Mouse (Mus musculus) ovary, postnatal 36 days (tissue): Measurements from ENCODE around the gene Armh1.
"Not testable (repeated sequence)": the region's sequence is repeated elsewhere in the genome, so short reads cannot be mapped to it uniquely, and the experiment has no call there.

Source experiments
- DNase-seq: peaks from one replicate; pipeline ENCODE4 v3.0.0; 2022; ENCODE audit warnings: low spot score, mixed read lengths

Armh1 gene

DNA sequence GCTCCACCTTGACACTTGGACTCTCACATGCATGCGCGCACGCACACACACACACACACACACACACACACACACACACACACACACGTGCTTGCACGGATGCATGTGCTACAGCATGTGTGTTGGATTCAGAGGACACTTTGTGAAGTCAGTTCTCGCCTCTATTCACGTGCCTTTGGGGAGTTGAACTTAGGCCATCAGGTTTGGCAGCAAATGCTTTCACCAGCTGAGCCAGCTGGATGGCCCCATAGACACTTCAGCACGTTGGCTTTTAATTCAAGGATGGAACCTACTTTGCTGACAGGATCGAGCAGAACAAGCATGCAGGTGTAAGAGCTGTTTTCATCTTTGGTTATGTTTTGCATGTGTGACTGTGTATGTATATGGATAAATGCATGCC lies 30.1 kb downstream of the Armh1 start:
- DNase-seq, result no peak

DNA sequence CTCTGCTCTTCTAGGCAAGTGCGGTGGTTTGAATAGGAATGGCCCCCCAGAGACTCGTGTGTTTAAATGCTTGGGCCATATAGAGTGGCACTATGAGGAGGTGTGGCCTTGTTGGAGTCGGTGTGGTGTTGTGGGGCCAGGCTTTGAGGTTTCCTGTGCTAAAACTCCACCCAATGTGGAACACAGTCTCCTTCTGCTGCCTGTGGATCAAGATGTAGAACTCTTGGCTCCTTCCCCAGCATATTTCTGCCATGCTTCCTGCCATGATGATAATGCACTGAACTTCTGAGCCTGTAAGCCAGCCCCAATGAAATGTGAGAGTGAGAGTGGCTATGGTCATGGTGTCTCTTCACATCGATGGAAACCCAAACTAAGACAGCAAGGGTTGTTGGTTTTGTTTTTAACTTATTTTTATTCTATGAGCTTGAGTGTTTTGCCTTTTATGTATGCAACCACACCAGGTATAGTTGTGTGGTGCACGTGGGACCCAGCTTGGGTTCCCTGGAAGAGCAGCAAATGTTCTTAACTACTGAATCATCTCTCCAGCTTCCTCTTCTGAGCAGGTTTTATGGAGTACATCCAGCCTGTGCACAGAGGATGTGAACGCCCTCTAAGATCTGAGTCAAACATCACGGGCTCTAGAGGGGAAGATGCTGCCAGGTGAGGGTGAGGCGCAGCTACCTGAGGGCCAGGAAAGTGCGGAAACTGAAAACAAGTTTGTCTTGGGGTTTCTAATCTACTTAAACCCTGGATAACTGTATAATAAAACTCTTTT lies 31.0 kb downstream of the Armh1 start:
- DNase-seq, result no peak

DNA sequence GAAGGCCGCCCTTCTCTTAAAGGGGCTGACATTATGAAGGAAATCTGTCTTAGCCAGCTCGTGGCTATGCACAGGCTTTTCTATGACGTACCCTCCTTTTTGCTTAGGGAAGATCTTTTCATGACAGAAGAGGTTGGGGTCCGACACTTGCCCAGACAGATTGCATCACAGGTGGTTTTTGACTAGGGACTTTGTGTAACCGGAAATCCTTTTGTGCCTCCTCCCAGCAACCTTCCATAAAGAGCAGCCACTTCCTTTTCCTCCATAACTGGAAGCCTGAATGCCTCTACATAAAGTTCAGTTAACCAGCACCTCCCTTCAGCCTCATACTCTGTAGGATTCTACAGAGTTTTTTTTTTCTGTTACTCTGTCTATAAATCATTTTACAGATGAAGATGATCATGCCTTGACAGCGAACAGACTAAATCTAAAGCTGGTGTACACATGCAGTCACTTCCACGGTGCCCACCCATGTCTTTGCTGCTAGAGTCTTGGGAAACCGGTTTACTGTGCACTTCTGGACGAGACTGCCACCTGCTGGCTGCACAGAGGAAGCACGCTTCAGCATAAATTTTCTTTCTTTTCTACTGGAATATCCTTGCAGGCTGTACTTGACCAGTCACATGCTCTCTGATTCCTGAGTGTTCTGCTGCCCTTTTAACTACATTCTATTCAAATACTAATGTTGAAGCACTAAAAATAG lies 33.3 kb downstream of the Armh1 start:
- DNase-seq, result peak; percentile 51

DNA sequence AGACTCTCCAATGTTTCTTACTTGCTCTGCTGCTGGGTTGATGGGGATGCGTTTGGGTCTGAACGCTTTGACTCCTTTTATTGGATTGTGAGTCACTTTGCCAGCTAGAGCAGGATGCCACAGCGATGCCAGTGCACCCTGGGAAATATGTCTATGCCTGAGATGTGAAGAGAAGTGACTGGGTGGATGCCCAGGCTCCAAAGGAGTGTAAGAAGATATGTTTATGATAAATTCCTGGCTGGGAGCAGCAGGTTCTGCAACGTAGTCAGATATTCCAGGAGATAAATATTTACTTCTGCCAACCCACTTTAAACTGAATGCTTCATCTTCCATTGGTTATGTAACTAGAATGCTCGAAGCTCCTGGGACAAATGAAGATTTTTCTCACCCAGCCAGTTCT lies 34.9 kb downstream of the Armh1 start:
- no peak for DNase-seq

DNA sequence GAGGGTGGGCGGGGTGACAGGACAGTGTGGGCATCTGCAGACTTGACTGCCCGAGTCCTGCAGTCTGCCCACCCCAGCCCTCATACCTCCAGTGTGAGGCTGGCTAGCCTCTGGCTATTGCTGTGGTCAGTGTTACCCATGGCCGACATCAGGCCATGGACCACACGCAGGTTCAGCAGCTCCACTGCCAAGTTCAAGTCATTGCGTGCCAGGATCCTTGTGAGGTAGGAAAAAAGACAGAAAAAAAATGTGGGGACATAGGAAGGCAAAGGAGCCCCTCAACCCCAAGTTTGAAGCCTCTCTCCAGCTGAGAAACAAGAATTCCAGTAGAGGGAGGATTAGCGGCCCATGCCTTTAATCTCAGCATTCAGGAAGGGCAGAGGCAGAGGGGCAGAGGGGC lies 37.7 kb downstream of the Armh1 start:
- DNase-seq, result no peak

DNA sequence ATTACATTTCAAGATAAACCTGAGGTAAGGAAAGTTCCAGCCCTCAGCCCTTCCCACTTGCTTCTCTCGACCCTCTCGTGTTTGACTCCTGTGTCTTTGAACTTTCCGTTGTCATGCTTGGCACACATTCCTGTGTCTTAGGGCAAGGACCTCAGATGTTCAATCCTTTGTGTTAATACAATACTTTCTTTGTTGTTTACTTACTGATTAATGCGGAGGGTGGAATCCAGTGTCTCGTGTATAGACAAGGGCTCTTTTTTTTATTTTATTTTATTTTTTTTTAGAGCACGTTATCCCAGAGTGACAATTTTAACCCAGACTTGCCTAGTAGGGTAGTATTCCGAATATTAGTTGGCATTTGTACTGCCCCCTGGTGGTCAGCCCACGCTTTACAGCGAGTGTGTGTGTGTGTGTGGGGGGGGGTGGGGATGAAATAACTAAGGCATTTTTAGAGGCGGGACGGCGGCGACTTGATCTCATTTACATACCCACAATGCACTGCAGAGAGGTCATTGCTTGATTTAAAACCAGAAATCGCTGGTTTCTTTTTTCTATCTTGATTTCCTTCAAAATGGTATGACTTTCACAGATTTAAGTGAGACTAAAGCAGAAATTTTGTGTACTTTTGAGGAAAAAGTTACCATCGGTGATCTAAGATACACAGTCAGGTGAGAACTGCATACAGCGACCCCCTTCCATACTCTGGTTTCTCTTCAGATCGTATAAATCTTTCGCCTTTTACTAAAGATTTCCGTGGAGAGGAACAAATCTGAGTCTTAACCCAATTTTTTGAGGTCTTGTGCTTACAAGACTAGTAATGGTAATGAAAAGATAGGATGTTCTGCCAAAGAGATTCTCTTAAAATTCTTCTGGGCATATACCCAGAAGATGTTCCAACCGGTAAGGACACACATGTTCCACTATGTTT lies 41.5 kb downstream of the Armh1 start:
- peak; percentile 77 for DNase-seq

DNA sequence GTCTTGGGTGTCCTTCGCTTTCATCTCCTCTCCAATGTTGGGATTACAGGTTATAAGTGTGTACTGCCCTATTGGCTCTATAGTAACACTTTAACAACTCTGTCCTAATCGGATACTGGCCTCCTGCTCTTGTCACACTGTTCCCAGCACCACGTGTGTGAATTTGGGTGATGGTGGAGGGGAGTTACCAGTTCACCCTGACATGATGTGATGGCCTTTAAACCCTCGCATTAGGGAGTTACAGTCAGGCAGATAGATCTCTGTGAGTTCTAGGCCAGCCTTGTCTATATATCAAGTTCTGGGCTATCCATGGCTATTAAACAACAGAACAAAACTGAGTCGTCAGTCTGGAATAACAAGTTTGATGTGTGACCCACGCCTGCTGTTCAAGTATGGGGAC lies 42.3 kb downstream of the Armh1 start:
- DNase-seq, result no peak

DNA sequence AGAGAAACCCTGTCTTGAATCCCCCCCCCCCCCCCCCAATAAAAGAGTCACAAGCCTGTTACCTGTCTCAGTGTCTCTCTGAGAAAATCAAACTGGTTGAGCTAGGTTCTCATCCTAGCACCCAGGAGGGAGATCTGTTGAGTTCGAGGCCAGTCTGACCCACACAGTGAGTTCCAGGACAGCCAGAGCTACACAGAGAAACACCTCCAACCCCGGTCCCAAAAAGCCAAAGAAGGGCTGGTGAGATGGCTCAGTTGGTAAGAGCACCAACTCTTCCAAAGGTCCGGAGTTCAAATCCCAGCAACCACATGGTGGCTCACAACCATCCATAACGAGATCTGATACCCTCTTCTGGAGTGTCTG lies 49.0 kb downstream of the Armh1 start:
- no peak for DNase-seq

DNA sequence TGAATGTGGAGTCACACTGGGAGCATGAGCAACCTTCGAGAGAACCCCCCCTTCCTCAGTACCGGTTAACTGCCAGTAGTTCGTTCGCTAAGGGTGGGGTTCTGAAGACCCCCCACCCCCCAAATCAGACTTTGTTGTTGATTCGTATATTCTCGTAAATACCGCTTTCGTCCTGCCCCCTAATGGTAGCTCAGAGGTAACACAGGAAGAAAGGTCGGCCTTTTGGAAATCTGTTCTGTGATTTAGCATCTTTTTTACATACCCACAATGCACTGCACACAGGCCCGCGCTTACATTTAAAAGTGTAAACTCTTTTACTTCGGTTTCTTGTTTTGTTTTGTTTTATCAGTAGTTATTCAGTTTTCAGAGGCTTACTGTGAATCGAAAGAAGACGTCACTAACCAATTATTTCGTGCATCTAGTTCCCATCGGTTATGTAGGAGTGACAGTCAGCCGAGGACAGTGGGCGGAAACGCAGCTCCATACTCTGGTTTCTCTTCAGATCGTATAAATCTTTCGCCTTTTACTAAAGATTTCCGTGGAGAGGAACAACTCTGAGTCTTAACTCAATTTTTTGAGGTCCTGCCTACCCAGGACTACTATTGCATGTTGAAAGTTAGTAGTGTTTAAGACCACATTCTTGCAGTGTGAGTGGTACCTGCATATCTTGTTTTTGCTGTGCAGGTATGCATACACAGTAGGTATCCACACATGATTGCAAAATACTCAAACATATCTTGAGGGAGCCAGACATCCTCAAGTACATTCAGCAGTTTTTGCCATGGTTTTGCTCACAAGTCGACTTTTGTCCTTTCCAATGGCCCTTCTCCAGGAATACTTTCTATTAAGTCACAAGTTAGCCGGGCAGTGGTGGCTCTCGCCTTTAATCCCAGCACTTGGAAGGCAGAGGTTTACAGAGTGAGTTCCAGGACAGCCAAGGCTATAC lies 49.6 kb downstream of the Armh1 start:
- no peak for DNase-seq

DNA sequence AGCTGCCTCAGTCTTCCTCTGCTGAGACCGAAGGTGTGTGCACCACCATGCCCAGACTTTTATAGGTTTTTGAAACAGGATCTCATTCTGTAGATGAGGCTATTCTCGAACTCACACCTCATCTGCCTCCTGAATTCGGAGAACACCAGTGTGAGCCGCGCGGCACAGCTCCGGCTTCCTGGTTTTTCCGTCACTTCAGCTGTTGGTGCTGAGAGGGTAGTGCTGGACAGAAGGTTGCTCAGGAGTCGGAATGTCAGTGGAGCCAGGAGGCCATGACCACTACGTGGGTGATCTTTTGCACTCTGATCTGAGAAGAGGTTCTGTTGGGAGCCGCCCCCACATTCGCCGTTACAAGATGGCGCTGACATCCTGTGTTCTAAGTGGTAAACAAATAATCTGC lies 60.1 kb downstream of the Armh1 start:
- no peak for DNase-seq

DNA sequence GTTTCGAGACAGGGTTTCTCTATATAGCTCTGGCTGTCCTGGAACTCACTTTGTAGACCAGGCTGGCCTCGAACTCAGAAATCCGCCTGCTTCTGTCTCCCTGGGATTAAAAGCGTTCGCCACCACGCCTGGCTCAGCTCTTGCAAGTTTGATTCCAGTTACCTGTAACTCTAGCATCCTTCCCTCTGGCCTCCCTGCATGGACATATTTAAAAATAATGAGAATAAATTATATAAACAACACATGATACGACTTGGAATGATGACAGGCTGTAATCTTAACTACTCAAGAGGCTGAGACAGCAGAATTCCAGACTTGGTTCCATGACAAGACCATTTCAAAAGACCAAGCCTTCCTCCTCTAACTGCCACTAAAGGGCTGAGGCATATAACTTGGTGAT lies 61.3 kb downstream of the Armh1 start:
- DNase-seq, result no peak

DNA sequence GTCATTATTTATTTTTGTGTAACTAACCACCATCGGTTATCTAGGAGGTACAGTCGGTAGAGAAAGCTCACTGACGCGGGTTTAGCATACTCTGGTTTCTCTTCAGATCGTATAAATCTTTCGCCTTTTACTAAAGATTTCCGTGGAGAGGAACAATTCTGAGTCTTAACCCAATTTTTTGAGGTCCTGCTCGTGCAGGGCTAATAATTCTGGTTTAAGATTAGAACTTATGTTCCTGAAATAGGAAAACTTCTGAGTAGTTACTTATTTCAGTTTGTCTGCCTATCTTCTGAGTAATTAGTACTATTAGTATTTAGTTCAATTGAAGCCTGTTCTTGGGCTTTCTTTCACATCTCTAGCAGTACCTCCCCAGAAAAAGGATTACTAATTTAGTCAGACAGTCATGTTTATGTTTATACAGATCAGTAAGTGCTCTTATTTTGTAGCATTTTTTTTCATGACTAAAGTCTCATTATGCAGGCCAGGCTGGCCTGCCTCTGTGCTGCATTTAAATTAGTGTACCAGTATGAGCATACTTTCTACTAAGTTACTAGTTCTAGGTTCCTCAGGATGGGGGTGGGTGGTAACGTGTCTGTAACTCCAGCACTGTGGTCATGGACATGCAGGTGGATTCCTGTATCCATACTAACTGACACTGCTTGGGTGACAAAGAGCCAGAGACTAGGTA lies 61.9 kb downstream of the Armh1 start:
- DNase-seq, result no peak

DNA sequence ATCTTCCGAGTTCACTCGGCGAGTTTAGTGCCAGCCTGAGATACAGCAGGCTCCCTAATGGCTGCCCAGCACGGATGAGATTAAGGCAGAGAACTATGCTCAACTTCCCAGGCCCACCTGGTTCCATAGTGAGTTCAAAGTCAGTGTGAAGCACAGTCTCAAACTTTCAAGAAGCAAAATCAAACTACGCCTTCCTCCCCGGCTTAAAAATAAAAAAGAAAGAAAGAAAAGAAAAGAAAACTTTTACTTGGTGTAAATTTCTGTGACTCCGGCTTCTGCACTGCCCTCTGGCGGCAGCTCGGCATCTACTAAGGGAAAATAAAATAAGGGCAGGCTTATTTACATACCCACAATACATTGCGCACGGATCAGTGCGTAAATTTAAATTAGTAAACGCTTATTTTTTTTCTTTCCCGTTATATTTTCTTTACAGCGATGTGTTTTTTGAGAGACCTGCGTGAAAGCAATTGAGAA lies 62.5 kb downstream of the Armh1 start:
- peak; percentile 79 for DNase-seq

DNA sequence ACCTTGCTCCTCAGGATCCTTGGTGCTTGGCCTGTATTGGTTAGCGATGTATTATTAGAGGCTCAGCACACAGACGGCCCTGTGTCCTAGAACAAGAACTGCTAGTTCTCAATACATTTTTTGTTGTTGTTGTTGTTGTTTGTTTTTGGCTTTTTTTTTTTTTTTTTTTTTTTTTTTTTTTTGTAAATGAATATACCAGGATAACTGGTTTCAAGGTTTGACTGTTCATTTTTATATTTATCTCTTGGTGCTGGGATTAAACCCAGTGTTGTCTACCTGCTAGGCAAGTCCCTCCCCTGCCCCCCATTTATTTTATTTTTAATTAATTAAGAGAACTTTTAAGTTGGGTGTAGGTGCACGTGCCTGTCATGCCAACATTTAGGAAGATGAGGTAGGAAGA lies 63.0 kb downstream of the Armh1 start:
- DNase-seq, result no peak

DNA sequence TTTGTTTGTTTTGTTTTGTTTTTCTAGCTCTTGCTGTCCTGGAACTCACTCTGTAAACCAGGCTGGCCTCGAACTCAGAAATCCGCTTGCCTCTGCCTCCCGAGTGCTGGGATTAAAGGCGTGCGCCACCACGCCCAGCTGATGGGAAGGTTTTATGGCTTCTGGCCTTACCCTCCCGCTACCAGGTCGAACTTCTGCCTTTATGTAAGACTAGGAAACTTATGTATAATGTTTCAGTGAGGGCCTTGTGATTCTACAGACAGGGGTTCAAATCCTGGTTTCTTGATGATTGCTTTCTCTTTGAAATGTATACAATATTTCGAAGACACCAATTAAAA lies 69.2 kb downstream of the Armh1 start:
- not testable (repeated sequence) for DNase-seq

DNA sequence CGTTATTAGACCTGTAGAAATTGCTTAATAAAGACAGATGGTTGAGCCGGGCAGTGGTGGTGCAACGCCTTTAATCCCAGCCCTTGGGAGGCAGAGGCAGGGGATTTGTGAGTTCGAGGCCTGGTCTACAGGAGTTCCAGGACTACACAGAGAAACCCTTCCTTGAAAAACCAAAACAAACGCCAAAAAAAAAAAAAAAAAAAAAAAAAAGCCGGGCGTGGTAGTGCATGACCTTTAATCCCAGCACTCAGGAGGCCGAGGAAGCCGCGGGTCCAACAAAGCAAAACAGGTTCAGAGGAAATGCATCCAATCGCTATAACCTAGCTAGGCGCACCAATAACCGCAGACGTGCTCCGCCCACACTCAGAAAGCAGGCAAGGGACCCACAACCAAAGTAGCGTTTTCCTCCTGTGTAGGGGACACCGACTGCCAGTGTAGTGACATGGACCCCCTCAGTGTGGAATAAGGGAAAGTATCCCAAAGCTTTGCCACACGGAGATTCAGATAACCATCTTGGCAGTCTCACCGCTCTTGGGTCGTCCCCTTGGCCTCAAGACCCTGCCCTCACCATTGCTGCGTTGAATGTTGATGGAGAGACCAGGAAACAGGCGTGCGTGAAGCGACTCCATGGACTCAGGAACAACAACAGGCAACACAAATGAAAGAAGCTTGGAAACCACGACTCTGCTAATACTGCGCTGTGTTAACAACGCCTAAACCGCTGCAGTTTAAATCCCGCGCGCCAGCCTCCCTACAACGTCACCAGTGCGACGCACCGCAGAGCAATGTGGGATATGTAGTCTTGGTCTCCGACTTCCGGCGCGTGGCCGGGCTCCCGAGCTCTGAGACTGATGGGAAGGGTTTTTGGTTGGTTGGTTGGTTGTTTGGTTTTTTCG lies 69.8 kb downstream of the Armh1 start, which contains the start of gene Kif2c:
Kif2c (minus strand) TSS at position 777 of the 896 bp plus-strand sequence.
- peak; percentile 88 for DNase-seq

DNA sequence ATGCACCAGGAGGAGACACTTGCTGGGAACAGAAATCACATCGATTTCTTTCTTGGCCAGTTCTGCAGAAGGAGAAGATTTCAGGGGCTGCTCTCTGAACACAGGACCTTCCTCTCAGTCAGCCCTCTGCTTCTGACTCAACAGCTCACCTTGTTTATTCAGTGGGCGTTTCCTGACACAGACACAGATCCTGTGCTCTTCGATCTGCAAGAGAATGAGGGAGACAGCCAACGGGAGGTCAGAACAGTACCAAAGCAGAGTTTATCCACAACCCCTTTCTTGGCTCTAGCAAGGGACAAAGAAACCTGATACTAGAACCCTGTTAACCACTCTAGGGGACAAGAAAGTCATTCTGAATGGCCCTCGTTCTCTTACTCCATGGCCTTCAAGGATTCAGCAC lies 82.0 kb downstream of the Armh1 start:
- no peak for DNase-seq
